Comparison of ENCODE assay signal across 15 mouse cellular contexts in the genomic region with DNA sequence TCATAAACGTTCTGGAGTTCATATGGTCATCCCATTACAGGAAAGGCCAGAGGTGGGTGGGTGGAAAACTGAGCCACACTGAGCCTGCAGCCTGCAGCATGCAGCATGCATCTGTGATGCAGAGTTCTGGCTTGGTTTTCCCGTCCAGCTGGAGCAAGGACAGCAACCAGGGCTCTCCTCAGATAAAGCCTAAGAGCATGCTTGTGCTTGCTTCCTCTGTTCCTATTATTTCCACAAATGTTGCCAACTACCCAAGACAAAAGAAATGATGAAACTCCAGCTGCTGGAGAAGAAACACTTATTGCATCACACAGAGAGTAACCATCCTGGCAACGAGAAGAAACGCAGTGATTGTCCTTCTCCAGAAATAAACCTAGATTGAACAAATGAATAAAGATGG.
DNase-seq lines count a peak whose midpoint lies in the region; ATAC-seq and TF ChIP-seq lines count a peak whose summit lies in the region.
"Had no signal": no experiment of that assay in that cellular context is flagged by ENCODE, and none has a peak within 500 bp of the region (broad histone marks: within the 10 kb centered on the region; RNA-seq: fewer than 3 reads in every experiment).

No protein-coding gene starts in this region.

- no peaks in the 10 kb centered on the region for H3K27me3 ChIP-seq in heart, adult 2 months (ENCODE audit: control insufficient read depth, insufficient read depth, low read length)
- H3K27me3 ChIP-seq in heart, embryonic 12.5 days (replicated peaks): no peaks in the 10 kb centered on the region
- H3K27me3 ChIP-seq: forebrain, embryonic 15.5 days; limb, embryonic 13.5 days had no signal

- no peak for TF ChIP-seq EP300 in heart, adult 2 months (IDR thresholded peaks at IDR 0.05; ENCODE audit: insufficient read depth, low read depth, low read length)

- H3K9ac ChIP-seq in heart, adult 2 months (ENCODE audit: low read depth, low read length): no peak overlapping the region
- H3K9ac ChIP-seq in heart, embryonic 12.5 days: no peak overlapping the region
- H3K9ac ChIP-seq: forebrain, embryonic 15.5 days; limb, embryonic 13.5 days; liver, postnatal 0 days had no signal

- WGBS in heart, adult 2 months: 45% methylated on average over 4 of the region's 4 CpGs
- 65% methylated on average over 4 of the region's 4 CpGs for WGBS in heart, embryonic 12.5 days

- peak; percentile 23 to 24 for DNase-seq in heart, adult 2 months
- peak; percentile 59 for DNase-seq in MN1 (ENCODE audit: low spot score)
- peak; percentile 11 for DNase-seq in lung, postnatal 25 days (ENCODE audit: low spot score)
- no peak for DNase-seq in cerebellum, adult 18-20 months
- DNase-seq in kidney, postnatal 14 days: no peak
- no peak for DNase-seq in left cerebral cortex, postnatal 10 days (ENCODE audit: extremely low spot score in 1 of 2, low spot score in 2 of 2)
- DNase-seq: gastrocnemius, postnatal 10 days; kidney, postnatal 25 days; liver, postnatal 0 days; retina, postnatal 1 day had no signal

- H3K27ac ChIP-seq in heart, adult 2 months: no peak overlapping the region
- H3K27ac ChIP-seq in heart, embryonic 12.5 days (ENCODE audit: poor library complexity, severe bottlenecking): no peak overlapping the region
- H3K27ac ChIP-seq: forebrain, embryonic 15.5 days; limb, embryonic 13.5 days had no signal

- peaks cover 5% of the 10 kb centered on the region; the same call in 1 of the 2 replicates for H3K9me3 ChIP-seq in heart, embryonic 12.5 days (replicated peaks)
- H3K9me3 ChIP-seq: forebrain, embryonic 15.5 days; limb, embryonic 13.5 days had no signal

- H3K4me1 ChIP-seq in heart, adult 2 months (ENCODE audit: control insufficient read depth, insufficient read depth, low read length): no peaks in the 10 kb centered on the region
- 0 out of 2 replicates have a peak, but pooled peaks cover 5% of the 10 kb centered on the region for H3K4me1 ChIP-seq in heart, embryonic 12.5 days (replicated peaks)

- no peak for ATAC-seq in heart, embryonic 12.5 days (ENCODE audit: insufficient number of reproducible peaks, low FRiP score)
- ATAC-seq in granulocyte monocyte progenitor cell, adult 5-6 weeks (replicated peaks; ENCODE audit: poor library complexity, severe bottlenecking): peak; percentile 52
- ATAC-seq: activated CD4-positive, CD25-positive, alpha-beta regulatory T cell, adult 4 months; forebrain, embryonic 15.5 days; liver, postnatal 0 days had no signal

- no peak overlapping the region for H3K4me3 ChIP-seq in heart, adult 2 months
- no peak overlapping the region for H3K4me3 ChIP-seq in heart, embryonic 12.5 days
- H3K4me3 ChIP-seq: forebrain, embryonic 15.5 days; limb, embryonic 13.5 days had no signal

- H3K79me2 ChIP-seq in heart, adult 2 months (replicated peaks; ENCODE audit: control insufficient read depth, insufficient read depth, low read length): no peaks in the 10 kb centered on the region

- no peak for TF ChIP-seq POLR2A in heart, adult 2 months (IDR thresholded peaks at IDR 0.05; ENCODE audit: insufficient read depth, low read depth, low read length)

- intact Hi-C loops in heart, adult 2 months (cut with DNase I): no loop called here
- intact Hi-C loops in left cerebral cortex, postnatal 10 days (cut with DNase I): no loop called here

- H3K36me3 ChIP-seq in heart, adult 2 months (ENCODE audit: control insufficient read depth, insufficient read depth, low read length): no peaks in the 10 kb centered on the region
- 0 out of 2 replicates have a peak, but pooled peaks cover 7% of the 10 kb centered on the region for H3K36me3 ChIP-seq in heart, embryonic 12.5 days
- H3K36me3 ChIP-seq: forebrain, embryonic 15.5 days had no signal

- H3K4me2 ChIP-seq in heart, embryonic 12.5 days: no peak overlapping the region
- H3K4me2 ChIP-seq: forebrain, embryonic 15.5 days; limb, embryonic 13.5 days had no signal

- TF ChIP-seq CTCF in heart, adult 2 months (IDR thresholded peaks at IDR 0.05): no peak

Comparison
In these comparisons a context has a peak if more than half of its experiments do, and no peak if none do; other contexts are left out.
1. DNase-seq: peak in heart, adult 2 months (2 of 2), MN1 (single experiment) and lung, postnatal 25 days (single experiment); none in cerebellum, adult 18-20 months (0 of 2), kidney, postnatal 14 days (single experiment) and left cerebral cortex, postnatal 10 days (0 of 2).